Mouse (Mus musculus) MEL (cell line): ENCODE measurements at regions not wholly inside any gene's neighbourhood (a gene's known extent, or its start where the extent isn't known, plus 50 kb on each side); places are given as distances from the start of the nearest gene placed in this dataset.
A peak's percentile ranks its signal among the peaks of the same experiment; 100 is the strongest.

Experiments used
- DNase-seq: peaks from one replicate; pipeline ENCODE4 v3.0.0; 2011; ENCODE audit warnings: low read depth, low spot score
- H3K27ac ChIP-seq: 2 replicates; pipeline ENCODE4 v1.5.1; 2012; ENCODE audit warnings: low read depth, mild to moderate bottlenecking, control low read depth, low read length, moderate library complexity; ENCODE audit not compliant: control insufficient read depth
- H3K27me3 ChIP-seq, 2 experiments: fragments of 150-350 bp in 1 of 2; sonication (generic) in 1 of 2; 2 replicates each; pipeline ENCODE4 v1.6.1; 2012; ENCODE audit warnings: low read length in 2 of 2, mild to moderate bottlenecking in 2 of 2, improper control_type of control experiment in 1 of 2, moderate library complexity in 1 of 2; ENCODE audit not compliant: insufficient read depth in 2 of 2, control insufficient read depth in 1 of 2
- H3K36me3 ChIP-seq, 2 experiments: 2 replicates each; pipeline ENCODE4 v1.6.1; 2012 to 2014; ENCODE audit warnings: low read length in 2 of 2, improper control_type of control experiment in 1 of 2, inconsistent platforms in 1 of 2, mild to moderate bottlenecking in 1 of 2; ENCODE audit not compliant: insufficient read depth in 2 of 2, control insufficient read depth in 1 of 2
- H3K4me1 ChIP-seq, 2 experiments: fragments of 150-350 bp in 1 of 2; sonication (generic) in 1 of 2; 2 replicates each; pipeline ENCODE4 v1.6.1; 2012; ENCODE audit warnings: low read length in 2 of 2, improper control_type of control experiment in 1 of 2, mild to moderate bottlenecking in 1 of 2; ENCODE audit not compliant: insufficient read depth in 2 of 2, control insufficient read depth in 1 of 2
- H3K4me3 ChIP-seq, 2 experiments: fragments of 150-350 bp in 1 of 2; sonication (generic) in 1 of 2; 2 replicates each; pipeline ENCODE4 v1.5.1; 2012; ENCODE audit warnings: low read depth in 2 of 2, low read length in 2 of 2, mild to moderate bottlenecking in 2 of 2, moderate library complexity in 2 of 2, control low read depth in 1 of 2, improper control_type of control experiment in 1 of 2; ENCODE audit not compliant: control insufficient read depth in 1 of 2, insufficient read depth in 1 of 2
- H3K79me2 ChIP-seq: 2 replicates; pipeline ENCODE4 v1.6.1; 2012; ENCODE audit warnings: mild to moderate bottlenecking, low read length, moderate library complexity; ENCODE audit not compliant: control insufficient read depth, poor library complexity, insufficient read depth
- H3K9ac ChIP-seq: 2 replicates; pipeline ENCODE4 v1.6.1; 2012; ENCODE audit warnings: low read depth, mild to moderate bottlenecking, control low read depth, low read length, moderate library complexity; ENCODE audit not compliant: control insufficient read depth, poor library complexity, severe bottlenecking
- H3K9me3 ChIP-seq: fragments of 150-350 bp; sonication (generic); replicated peaks from 2 replicates; pipeline ENCODE4 v1.6.1; 2012; ENCODE audit warnings: mild to moderate bottlenecking, low read length, improper control_type of control experiment, moderate library complexity; ENCODE audit not compliant: insufficient read depth
- BHLHE40 ChIP-seq: IDR thresholded peaks from 2 replicates; pipeline ENCODE4 v1.6.1; 2012; ENCODE audit warnings: low read depth, mild to moderate bottlenecking, inconsistent platforms, low read length, improper control_type of control experiment, borderline replicate concordance
- CHD1 ChIP-seq: IDR thresholded peaks from 2 replicates; pipeline ENCODE4 v1.6.1; 2012; ENCODE audit warnings: low read depth, mild to moderate bottlenecking, inconsistent platforms, low read length, improper control_type of control experiment
- CHD2 ChIP-seq: IDR thresholded peaks from 2 replicates; pipeline ENCODE4 v1.6.1; 2011; ENCODE audit warnings: low read length, improper control_type of control experiment
- E2F4 ChIP-seq: IDR thresholded peaks from 2 replicates; pipeline ENCODE4 v1.6.1; 2011; ENCODE audit warnings: low read depth, low read length, improper control_type of control experiment, borderline replicate concordance
- EP300 ChIP-seq, 2 experiments: IDR thresholded peaks; 2 replicates each; pipeline ENCODE4 v1.6.1; 2011; ENCODE audit warnings: improper control_type of control experiment in 2 of 2, low read length in 2 of 2, low read depth in 1 of 2, mild to moderate bottlenecking in 1 of 2
- ETS1 ChIP-seq: IDR thresholded peaks from 2 replicates; pipeline ENCODE4 v1.6.1; 2012; ENCODE audit warnings: low read depth, mild to moderate bottlenecking, inconsistent platforms, low read length, improper control_type of control experiment, moderate library complexity
- GABPA ChIP-seq: IDR thresholded peaks from 2 replicates; pipeline ENCODE4 v1.6.1; 2012; ENCODE audit warnings: low read depth, mild to moderate bottlenecking, inconsistent platforms, low read length, improper control_type of control experiment, moderate library complexity
- GATA1 ChIP-seq: IDR thresholded peaks from 2 replicates; pipeline ENCODE4 v1.6.1; 2011; ENCODE audit warnings: low read depth, low read length, improper control_type of control experiment
- HCFC1 ChIP-seq: IDR thresholded peaks from 2 replicates; pipeline ENCODE4 v1.6.1; 2012; ENCODE audit warnings: low read depth, mild to moderate bottlenecking, inconsistent platforms, low read length, improper control_type of control experiment, moderate library complexity
- KAT2A ChIP-seq: conservative IDR thresholded peaks from 2 replicates; pipeline ENCODE4 v1.6.1; 2012; ENCODE audit warnings: low read depth, low read length, improper control_type of control experiment, inconsistent platforms
- MAFK ChIP-seq: IDR thresholded peaks from 2 replicates; pipeline ENCODE4 v1.6.1; 2011; ENCODE audit warnings: low read depth, mild to moderate bottlenecking, low read length, improper control_type of control experiment, borderline replicate concordance
- MAX ChIP-seq: IDR thresholded peaks from 2 replicates; pipeline ENCODE4 v1.6.1; 2011; ENCODE audit warnings: low read length, improper control_type of control experiment
- MAZ ChIP-seq: IDR thresholded peaks from 2 replicates; pipeline ENCODE4 v1.6.1; 2012; ENCODE audit warnings: low read depth, mild to moderate bottlenecking, inconsistent platforms, low read length, improper control_type of control experiment
- MXI1 ChIP-seq: IDR thresholded peaks from 2 replicates; pipeline ENCODE4 v1.6.1; 2011; ENCODE audit warnings: mild to moderate bottlenecking, low read depth, low read length, improper control_type of control experiment
- MYB ChIP-seq: IDR thresholded peaks from 2 replicates; pipeline ENCODE4 v1.6.1; 2011; ENCODE audit warnings: mild to moderate bottlenecking, low read depth, low read length, improper control_type of control experiment
- MYC ChIP-seq: IDR thresholded peaks from 2 replicates; pipeline ENCODE4 v1.6.1; 2011; ENCODE audit warnings: low read depth, mild to moderate bottlenecking, low read length, improper control_type of control experiment, moderate library complexity
- NELFE ChIP-seq: IDR thresholded peaks from 2 replicates; pipeline ENCODE4 v1.6.1; 2011; ENCODE audit warnings: low read depth, low read length, improper control_type of control experiment
- NRF1 ChIP-seq: IDR thresholded peaks from 2 replicates; pipeline ENCODE4 v1.6.1; 2014; ENCODE audit warnings: low read depth, mild to moderate bottlenecking, inconsistent platforms, low read length, improper control_type of control experiment, moderate library complexity; ENCODE audit not compliant: poor library complexity, insufficient read depth, severe bottlenecking
- POLR2A ChIP-seq, 2 experiments: IDR thresholded peaks; 2 replicates each; pipeline ENCODE4 v1.6.1; 2011 to 2012; ENCODE audit warnings: low read length in 2 of 2, mild to moderate bottlenecking in 2 of 2, control low read depth in 1 of 2, improper control_type of control experiment in 1 of 2, low read depth in 1 of 2, moderate library complexity in 1 of 2; ENCODE audit not compliant: control insufficient read depth in 1 of 2, insufficient read depth in 1 of 2, poor library complexity in 1 of 2
- POLR2AphosphoS5 ChIP-seq: IDR thresholded peaks from 2 replicates; pipeline ENCODE4 v1.6.1; 2012; ENCODE audit warnings: low read depth, borderline replicate concordance, mild to moderate bottlenecking, inconsistent platforms, low read length, moderate library complexity, mixed read lengths
- RAD21 ChIP-seq: IDR thresholded peaks from 2 replicates; pipeline ENCODE4 v1.6.1; 2011; ENCODE audit warnings: mild to moderate bottlenecking, low read depth, low read length, improper control_type of control experiment
- RCOR1 ChIP-seq: IDR thresholded peaks from 2 replicates; pipeline ENCODE4 v1.6.1; 2012; ENCODE audit warnings: low read depth, mild to moderate bottlenecking, inconsistent platforms, low read length, improper control_type of control experiment
- TAL1 ChIP-seq: IDR thresholded peaks from 2 replicates; pipeline ENCODE4 v1.6.1; 2012; ENCODE audit warnings: mild to moderate bottlenecking, inconsistent platforms, low read length, moderate library complexity, mixed read lengths
- TBP ChIP-seq: IDR thresholded peaks from 2 replicates; pipeline ENCODE4 v1.8.0; 2011; ENCODE audit warnings: low read depth, low read length, improper control_type of control experiment
- UBTF ChIP-seq: IDR thresholded peaks from 2 replicates; pipeline ENCODE4 v1.6.1; 2012; ENCODE audit warnings: low read depth, mild to moderate bottlenecking, inconsistent platforms, low read length, improper control_type of control experiment, moderate library complexity, borderline replicate concordance; ENCODE audit not compliant: insufficient read depth
- USF1 ChIP-seq: IDR thresholded peaks from 2 replicates; pipeline ENCODE4 v1.6.1; 2014; ENCODE audit warnings: low read depth, mild to moderate bottlenecking, inconsistent platforms, low read length, improper control_type of control experiment, moderate library complexity
- ZKSCAN1 ChIP-seq: IDR thresholded peaks from 2 replicates; pipeline ENCODE4 v1.6.1; 2012; ENCODE audit warnings: low read depth, mild to moderate bottlenecking, inconsistent platforms, low read length, improper control_type of control experiment, moderate library complexity
- ZMIZ1 ChIP-seq: IDR thresholded peaks from 2 replicates; pipeline ENCODE4 v1.6.1; 2012; ENCODE audit warnings: low read depth, mild to moderate bottlenecking, inconsistent platforms, low read length, improper control_type of control experiment, moderate library complexity
- ZNF384 ChIP-seq: IDR thresholded peaks from 2 replicates; pipeline ENCODE4 v1.6.1; 2012; ENCODE audit warnings: low read depth, mild to moderate bottlenecking, inconsistent platforms, low read length, improper control_type of control experiment

GRCm38 (mm10) chr15:8582676-8583075, 62.9 kb upstream of the Gm2310 start:
- no peak overlapping the region for H3K4me3 ChIP-seq
- TF ChIP-seq ETS1, result no peak
- TF ChIP-seq USF1, result no peak
- no peak for TF ChIP-seq NRF1
- TF ChIP-seq MYC, result no peak
- no peak for TF ChIP-seq HCFC1
- TF ChIP-seq TBP, result no peak
- no peak for TF ChIP-seq BHLHE40
- no peak for TF ChIP-seq ZMIZ1
- TF ChIP-seq POLR2A (IDR thresholded peaks at IDR 0.05; ENCODE audit: control insufficient read depth in 1 of 2, insufficient read depth in 1 of 2, low read depth in 1 of 2, low read length in 2 of 2, poor library complexity in 1 of 2), result no peak
- TF ChIP-seq ZNF384, result no peak
- TF ChIP-seq E2F4, result no peak
- TF ChIP-seq UBTF, result no peak
- TF ChIP-seq MAX, result no peak
- TF ChIP-seq TAL1, result no peak
- no peak for TF ChIP-seq CHD1
- no peak for TF ChIP-seq EP300 (IDR thresholded peaks at IDR 0.05; ENCODE audit: low read depth in 1 of 2, low read length in 2 of 2)
- no peaks in the 10 kb centered on the region for H3K27me3 ChIP-seq
- H3K79me2 ChIP-seq, result no peaks in the 10 kb centered on the region
- no peak overlapping the region for H3K9ac ChIP-seq
- H3K4me1 ChIP-seq, result 0 out of 4 replicates have a peak, but pooled peaks cover 0 to 2% of the 10 kb centered on the region in 2 experiments
- DNase-seq, result no peak
- no peaks in the 10 kb centered on the region for H3K9me3 ChIP-seq
- peaks cover 0 to 3% of the 10 kb centered on the region in 2 experiments; a peak in 1 of 4 replicates for H3K36me3 ChIP-seq
- H3K27ac ChIP-seq, result no peak overlapping the region

GRCm38 (mm10) chr15:8581146-8581913, 61.6 kb upstream of the Gm2310 start:
- Histone ChIP-seq H3K4me1 (0 out of 4 replicates have a peak, but pooled peaks cover 0 to 2% of the 10 kb centered on the region in 2 experiments), H3K9ac (no peak overlapping the region), H3K36me3 (peaks cover 0 to 3% of the 10 kb centered on the region in 2 experiments; a peak in 1 of 4 replicates), H3K4me3 (no peak overlapping the region), H3K27me3 (no peaks in the 10 kb centered on the region), H3K27ac (no peak overlapping the region), H3K9me3 (no peaks in the 10 kb centered on the region), H3K79me2 (no peaks in the 10 kb centered on the region)
- DNase-seq, result peak; percentile 89
- peak; percentile 69 to 88 for TF ChIP-seq EP300 (IDR thresholded peaks at IDR 0.05; ENCODE audit: low read depth in 1 of 2, low read length in 2 of 2)
- TF ChIP-seq NELFE, result no peak
- peak; percentile 82 for TF ChIP-seq MXI1
- peak; percentile 87 for TF ChIP-seq BHLHE40
- TF ChIP-seq MYB, result no peak
- no peak for TF ChIP-seq RAD21
- no peak for TF ChIP-seq RCOR1
- no peak for TF ChIP-seq HCFC1
- no peak for TF ChIP-seq MAZ
- TF ChIP-seq GABPA, result no peak
- no peak for TF ChIP-seq POLR2A (IDR thresholded peaks at IDR 0.05; ENCODE audit: control insufficient read depth in 1 of 2, insufficient read depth in 1 of 2, low read depth in 1 of 2, low read length in 2 of 2, poor library complexity in 1 of 2)
- TF ChIP-seq CHD2, result no peak
- peak; percentile 39; the same call in 1 of the 2 replicates for TF ChIP-seq TAL1
- TF ChIP-seq E2F4, result no peak
- TF ChIP-seq ZKSCAN1, result no peak; the same call in 1 of the 2 replicates
- no peak for TF ChIP-seq MAFK
- no peak for TF ChIP-seq POLR2AphosphoS5
- peak; percentile 73 for TF ChIP-seq GATA1
- TF ChIP-seq USF1, result no peak
- TF ChIP-seq KAT2A, result no peak
- no peak for TF ChIP-seq UBTF
